Mouse (Mus musculus): ENCODE data around the gene Sult1a1.

DNA sequence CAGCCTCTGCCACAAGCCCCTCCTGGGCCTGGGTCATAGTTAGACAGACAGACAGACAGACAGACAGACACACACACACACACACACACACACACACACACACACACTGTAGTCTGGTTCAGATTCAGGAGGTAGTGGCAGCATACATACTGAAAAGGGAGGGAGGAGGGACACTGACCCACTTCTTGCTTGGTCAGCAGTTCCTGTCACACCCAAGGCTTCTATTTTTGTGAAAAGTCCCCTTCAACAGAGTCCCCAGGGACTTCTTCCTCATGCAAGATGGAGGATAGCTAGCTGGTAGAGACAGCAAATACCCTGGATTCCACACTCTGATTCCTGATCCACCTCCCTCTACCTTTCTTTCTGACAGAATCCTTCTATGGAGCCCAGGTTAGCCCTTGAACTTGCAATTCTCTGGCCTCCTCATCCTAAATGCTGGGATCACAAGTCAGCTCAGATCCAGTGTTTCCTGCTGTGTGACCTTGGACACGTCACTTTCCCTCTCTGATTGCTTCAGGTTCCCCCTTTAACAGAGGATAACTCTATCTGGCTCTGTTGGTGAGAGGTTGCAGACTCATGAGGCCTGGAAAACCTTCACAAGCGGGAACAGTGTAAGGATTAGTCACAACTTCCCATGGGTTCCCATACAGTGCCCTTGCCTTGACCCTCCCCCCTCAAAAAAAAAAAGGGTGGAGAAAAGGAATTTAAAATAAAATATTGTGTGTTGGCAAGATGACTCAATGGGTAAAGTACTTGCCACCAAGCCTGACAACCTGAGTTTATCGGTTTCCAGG, 50.2 kb downstream of the Sult1a1 start:
- no peak for TF ChIP-seq POLR2A (IDR thresholded peaks at IDR 0.05; ENCODE audit: low read depth, low read length)
- TF ChIP-seq CTCF (IDR thresholded peaks at IDR 0.05; ENCODE audit: borderline replicate concordance, insufficient read depth, low read length) = no peak
